9 mouse cellular contexts compared by ENCODE assay signal in genomic region chr15:12550376-12550775, GRCm38 (mm10).
DNase-seq lines count a peak whose midpoint lies in the region; ATAC-seq and TF ChIP-seq lines count a peak whose summit lies in the region.
"Had no signal": no experiment of that assay in that cellular context is flagged by ENCODE, and none has a peak within 500 bp of the region (broad histone marks: within the 10 kb centered on the region; RNA-seq: fewer than 3 reads in every experiment).

No protein-coding gene starts in this region.

- no peak overlapping the region for H3K9ac ChIP-seq in forebrain, embryonic 13.5 days
- no peak overlapping the region for H3K9ac ChIP-seq in forebrain, embryonic 11.5 days (ENCODE audit: low read length)
- H3K9ac ChIP-seq in hindbrain, postnatal 0 days (replicated peaks; ENCODE audit: low read length) = no peak overlapping the region
- no peak overlapping the region for H3K9ac ChIP-seq in lung, embryonic 14.5 days

- peak overlapping the region; percentile 90 for H3K4me2 ChIP-seq in forebrain, embryonic 13.5 days
- no peak overlapping the region; the same call in 1 of the 2 replicates for H3K4me2 ChIP-seq in forebrain, embryonic 11.5 days (ENCODE audit: low read depth, low read length, severe bottlenecking)
- H3K4me2 ChIP-seq in hindbrain, postnatal 0 days (ENCODE audit: low read depth, low read length) = 0 out of 2 replicates have a peak overlapping the region, but pooled peaks have one; percentile 94
- peak overlapping the region; percentile 98 for H3K4me2 ChIP-seq in lung, embryonic 14.5 days

- 19% methylated on average over 9 of the region's 9 CpGs for WGBS in forebrain, embryonic 13.5 days
- 20% methylated on average over 9 of the region's 9 CpGs for WGBS in forebrain, embryonic 11.5 days
- 26% methylated on average over 9 of the region's 9 CpGs for WGBS in embryonic facial prominence, embryonic 10.5 days
- WGBS in hindbrain, postnatal 0 days = 33% methylated on average over 9 of the region's 9 CpGs
- 29% methylated on average over 9 of the region's 9 CpGs for WGBS in lung, embryonic 14.5 days

- no peaks in the 10 kb centered on the region for H3K9me3 ChIP-seq in forebrain, embryonic 13.5 days (replicated peaks)
- no peaks in the 10 kb centered on the region for H3K9me3 ChIP-seq in forebrain, embryonic 11.5 days (ENCODE audit: control insufficient read depth, low read length)
- H3K9me3 ChIP-seq in embryonic facial prominence, embryonic 10.5 days = no peaks in the 10 kb centered on the region
- no peaks in the 10 kb centered on the region for H3K9me3 ChIP-seq in hindbrain, postnatal 0 days (ENCODE audit: low read length)
- no peaks in the 10 kb centered on the region for H3K9me3 ChIP-seq in lung, embryonic 14.5 days (ENCODE audit: low read depth, low read length)

- ATAC-seq in forebrain, embryonic 13.5 days = no peak
- ATAC-seq in forebrain, embryonic 11.5 days (replicated peaks; ENCODE audit: low FRiP score) = no peak
- no peak for ATAC-seq in hindbrain, postnatal 0 days
- ATAC-seq in lung, embryonic 14.5 days (ENCODE audit: insufficient read depth) = peak; percentile 38; the same call in 1 of the 2 replicates
- ATAC-seq in activated CD4-positive, CD25-positive, alpha-beta regulatory T cell, adult 4 months = no peak
- ATAC-seq in cerebellum, adult (ENCODE audit: insufficient number of reproducible peaks, low FRiP score, low TSS enrichment) = no peak

- peaks cover 24% of the 10 kb centered on the region for H3K4me1 ChIP-seq in forebrain, embryonic 13.5 days
- peaks cover 16% of the 10 kb centered on the region for H3K4me1 ChIP-seq in forebrain, embryonic 11.5 days (replicated peaks; ENCODE audit: control insufficient read depth, insufficient read depth, low read length)
- peaks cover 47% of the 10 kb centered on the region for H3K4me1 ChIP-seq in embryonic facial prominence, embryonic 10.5 days
- H3K4me1 ChIP-seq in hindbrain, postnatal 0 days (ENCODE audit: insufficient read depth, low read length) = peaks cover 7% of the 10 kb centered on the region
- 0 out of 2 replicates have a peak, but pooled peaks cover 9% of the 10 kb centered on the region for H3K4me1 ChIP-seq in lung, embryonic 14.5 days (ENCODE audit: insufficient read depth)

- 0 out of 2 replicates have a peak overlapping the region, but pooled peaks have one; percentile 46 for H3K4me3 ChIP-seq in forebrain, embryonic 13.5 days
- H3K4me3 ChIP-seq in forebrain, embryonic 11.5 days (ENCODE audit: low read depth, low read length) = no peak overlapping the region
- H3K4me3 ChIP-seq in embryonic facial prominence, embryonic 10.5 days = peak overlapping the region; percentile 67
- no peak overlapping the region for H3K4me3 ChIP-seq in hindbrain, postnatal 0 days (ENCODE audit: low read length)
- H3K4me3 ChIP-seq in lung, embryonic 14.5 days (ENCODE audit: low read depth, low read length) = no peak overlapping the region
- H3K4me3 ChIP-seq: myocyte had no signal

- peaks cover 14% of the 10 kb centered on the region for H3K27me3 ChIP-seq in forebrain, embryonic 13.5 days
- H3K27me3 ChIP-seq in forebrain, embryonic 11.5 days (ENCODE audit: control insufficient read depth, insufficient read depth, low read length) = peaks cover 4% of the 10 kb centered on the region; the same call in 1 of the 2 replicates
- H3K27me3 ChIP-seq in embryonic facial prominence, embryonic 10.5 days (replicated peaks; ENCODE audit: low read depth, poor library complexity, severe bottlenecking) = peaks cover 27% of the 10 kb centered on the region
- no peaks in the 10 kb centered on the region for H3K27me3 ChIP-seq in hindbrain, postnatal 0 days (ENCODE audit: insufficient read depth, low read length)
- H3K27me3 ChIP-seq in lung, embryonic 14.5 days (ENCODE audit: insufficient read depth, low read length) = no peaks in the 10 kb centered on the region

- no peaks in the 10 kb centered on the region for H3K36me3 ChIP-seq in forebrain, embryonic 13.5 days (ENCODE audit: poor library complexity, severe bottlenecking)
- H3K36me3 ChIP-seq in forebrain, embryonic 11.5 days (ENCODE audit: control insufficient read depth, insufficient read depth, low read length) = no peaks in the 10 kb centered on the region
- H3K36me3 ChIP-seq in embryonic facial prominence, embryonic 10.5 days (replicated peaks) = no peaks in the 10 kb centered on the region
- no peaks in the 10 kb centered on the region for H3K36me3 ChIP-seq in hindbrain, postnatal 0 days (ENCODE audit: insufficient read depth, low read length)
- H3K36me3 ChIP-seq in lung, embryonic 14.5 days (ENCODE audit: insufficient read depth) = no peaks in the 10 kb centered on the region

- no peak overlapping the region for H3K27ac ChIP-seq in forebrain, embryonic 13.5 days
- H3K27ac ChIP-seq in forebrain, embryonic 11.5 days (ENCODE audit: low read depth, low read length) = no peak overlapping the region
- no peak overlapping the region for H3K27ac ChIP-seq in embryonic facial prominence, embryonic 10.5 days (replicated peaks)
- H3K27ac ChIP-seq in hindbrain, postnatal 0 days = no peak overlapping the region
- H3K27ac ChIP-seq in lung, embryonic 14.5 days (ENCODE audit: low read depth) = peak overlapping the region; percentile 78; the same call in 1 of the 2 replicates

- no peak for DNase-seq in forebrain, embryonic 11.5 days (ENCODE audit: low spot score)
- no peak for DNase-seq in embryonic facial prominence, embryonic 10.5 days (ENCODE audit: low spot score)
- DNase-seq in hindbrain, postnatal 0 days (ENCODE audit: low spot score) = no peak
- peak; percentile 29 for DNase-seq in lung, embryonic 14.5 days
- no peak for DNase-seq in layer of hippocampus, adult 9-11 months

- no peak for TF ChIP-seq CTCF in hindbrain, postnatal 0 days (IDR thresholded peaks at IDR 0.05; ENCODE audit: low read depth)
- TF ChIP-seq CTCF in lung, embryonic 14.5 days (IDR thresholded peaks at IDR 0.05; ENCODE audit: low read depth) = no peak

Comparison
In these comparisons a context has a peak if more than half of its experiments do, and no peak if none do; other contexts are left out.
1. H3K4me3 ChIP-seq: peak in forebrain, embryonic 13.5 days (single experiment) and embryonic facial prominence, embryonic 10.5 days (single experiment); none in forebrain, embryonic 11.5 days (single experiment), hindbrain, postnatal 0 days (single experiment) and lung, embryonic 14.5 days (single experiment).